Mouse (Mus musculus): Measurements from ENCODE around the gene Ninl. TPM values are rescaled to one million over a fixed set of nuclear protein-coding genes. Genes with fewer than 3 reads are reported as not detected.
"Not testable (repeated sequence)": the region's sequence is repeated elsewhere in the genome, so short reads cannot be mapped to it uniquely, and the experiment has no call there.

Gene Ninl
- polyA plus RNA-seq, 1 experiment from 2014 or later, result 14.5 TPM

DNA sequence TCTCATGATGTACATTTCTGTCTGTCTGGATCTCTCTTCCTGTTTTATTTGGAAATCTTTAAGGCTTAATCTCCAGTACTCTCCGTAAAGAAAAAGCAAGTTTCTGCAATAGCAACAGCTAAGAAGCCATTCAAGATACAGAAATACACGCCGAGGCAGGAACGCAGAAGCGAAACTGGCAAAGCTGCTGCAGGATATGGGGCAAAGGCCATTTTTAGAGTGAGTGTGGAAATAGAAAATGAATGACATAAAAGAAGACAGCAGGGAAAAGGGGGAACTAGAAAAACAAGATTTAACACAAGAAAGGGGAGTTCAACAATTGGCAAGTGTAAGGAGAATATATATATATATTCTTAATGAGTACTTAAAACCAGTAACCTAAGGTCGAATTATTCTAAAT is 117.5 kb downstream of the Ninl start:
- ATAC-seq (ENCODE audit: insufficient number of reproducible peaks, insufficient read depth, low FRiP score, low TSS enrichment, low read depth), result no peak
- peaks cover 54% of the 10 kb centered on the region for H3K36me3 ChIP-seq

DNA sequence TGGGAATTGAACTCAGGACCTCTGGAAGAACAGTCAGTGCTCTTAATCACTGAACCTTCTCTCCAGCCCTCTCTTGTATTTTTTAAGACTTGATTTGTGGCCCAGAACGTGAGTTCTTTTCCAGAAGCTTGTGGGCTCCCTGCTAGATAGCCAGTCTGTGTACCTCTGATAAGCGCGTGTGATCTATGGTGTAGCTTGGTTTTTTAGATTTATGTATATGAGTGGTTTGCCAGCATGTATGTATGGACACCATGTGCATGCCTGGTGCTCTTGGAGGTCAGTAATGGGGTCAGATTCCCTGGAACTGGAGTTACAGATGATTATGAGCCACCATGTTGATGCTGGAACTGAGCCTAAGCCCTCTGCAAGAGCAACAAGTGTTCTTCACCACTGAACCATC is 118.6 kb downstream of the Ninl start:
- H3K36me3 ChIP-seq, result peaks cover 53% of the 10 kb centered on the region
- H3K9ac ChIP-seq (replicated peaks), result no peak overlapping the region
- 95% methylated on average over 3 of the region's 3 CpGs for WGBS
- no peak for ATAC-seq (ENCODE audit: insufficient number of reproducible peaks, insufficient read depth, low FRiP score, low TSS enrichment, low read depth)
- no peak overlapping the region for H3K4me2 ChIP-seq
- H3K27ac ChIP-seq, result no peak overlapping the region
- H3K9me3 ChIP-seq, result no peaks in the 10 kb centered on the region
- H3K27me3 ChIP-seq, result no peaks in the 10 kb centered on the region
- H3K4me1 ChIP-seq (replicated peaks), result no peaks in the 10 kb centered on the region
- no peak overlapping the region for H3K4me3 ChIP-seq (replicated peaks)

More for the DNA sequence above, 117.5 kb downstream of the Ninl start:
- Histone ChIP-seq H3K27ac (no peak overlapping the region), H3K4me1 (replicated peaks) (no peaks in the 10 kb centered on the region), H3K27me3 (no peaks in the 10 kb centered on the region), H3K9ac (replicated peaks) (no peak overlapping the region), H3K4me3 (replicated peaks) (no peak overlapping the region), H3K4me2 (no peak overlapping the region), H3K9me3 (no peaks in the 10 kb centered on the region)
- 93% methylated on average over 6 of the region's 6 CpGs for WGBS

DNA sequence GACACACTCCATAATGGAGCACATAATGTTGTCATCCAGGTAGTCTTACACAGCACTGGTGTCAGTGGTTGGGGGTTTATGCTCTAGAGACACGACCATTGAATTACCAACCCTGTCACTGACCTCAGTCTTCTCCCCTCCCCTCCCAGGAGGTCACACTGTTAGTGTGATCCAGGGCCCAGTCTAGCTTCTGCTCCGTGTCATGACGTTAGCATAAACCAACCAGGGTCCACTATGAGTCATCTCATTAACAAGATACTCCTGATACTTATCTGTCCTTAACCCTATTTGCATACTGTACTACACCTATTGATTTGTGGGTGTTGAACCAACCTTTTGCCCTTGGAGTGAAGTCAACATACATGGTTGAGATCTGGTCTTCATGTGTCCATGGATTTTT is 120.5 kb downstream of the Ninl start:
- no peak overlapping the region for H3K4me3 ChIP-seq (replicated peaks)
- no peak overlapping the region for H3K27ac ChIP-seq
- H3K9ac ChIP-seq (replicated peaks), result no peak overlapping the region
- H3K9me3 ChIP-seq, result no peaks in the 10 kb centered on the region
- no peak for ATAC-seq (ENCODE audit: insufficient number of reproducible peaks, insufficient read depth, low FRiP score, low TSS enrichment, low read depth)
- peaks cover 55% of the 10 kb centered on the region for H3K36me3 ChIP-seq
- H3K4me1 ChIP-seq (replicated peaks), result no peaks in the 10 kb centered on the region
- H3K27me3 ChIP-seq, result no peaks in the 10 kb centered on the region
- no peak overlapping the region for H3K4me2 ChIP-seq
- 96% methylated on average over 3 of the region's 3 CpGs for WGBS

DNA sequence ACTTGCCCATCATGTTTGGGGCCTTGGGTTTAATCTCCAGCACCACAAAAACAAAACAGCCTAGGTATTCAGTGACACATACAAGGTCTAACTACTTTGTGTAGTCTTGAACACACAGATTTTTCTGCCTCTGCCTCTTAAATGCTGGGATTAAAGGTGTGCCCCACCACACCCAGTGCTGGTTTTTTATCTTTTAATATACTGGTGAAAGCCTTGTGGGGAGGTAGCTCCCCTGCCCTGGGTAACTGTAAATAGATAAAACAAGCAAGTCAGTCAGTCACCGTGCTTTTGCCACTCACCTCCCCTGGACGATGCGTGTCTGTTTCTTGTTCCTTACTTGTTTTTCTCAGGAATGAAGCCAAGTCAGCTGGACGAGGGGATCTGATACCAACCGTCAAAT is 123.4 kb downstream of the Ninl start:
- Histone ChIP-seq H3K36me3 (peaks cover 50% of the 10 kb centered on the region), H3K4me2 (no peak overlapping the region), H3K27me3 (no peaks in the 10 kb centered on the region), H3K4me1 (replicated peaks) (no peaks in the 10 kb centered on the region), H3K4me3 (replicated peaks) (no peak overlapping the region), H3K9me3 (no peaks in the 10 kb centered on the region), H3K27ac (no peak overlapping the region), H3K9ac (replicated peaks) (no peak overlapping the region)
- ATAC-seq (ENCODE audit: insufficient number of reproducible peaks, insufficient read depth, low FRiP score, low TSS enrichment, low read depth), result no peak
- 94% methylated on average over 5 of the region's 5 CpGs for WGBS

- ATAC-seq (ENCODE audit: insufficient number of reproducible peaks, insufficient read depth, low FRiP score, low TSS enrichment, low read depth), result no peak
- no peaks in the 10 kb centered on the region for H3K27me3 ChIP-seq
- H3K9me3 ChIP-seq, result no peaks in the 10 kb centered on the region
- no peak overlapping the region for H3K9ac ChIP-seq (replicated peaks)
- WGBS, result 86% methylated on average over 4 of the region's 4 CpGs
- no peak overlapping the region for H3K27ac ChIP-seq
- H3K36me3 ChIP-seq, result peaks cover 50% of the 10 kb centered on the region
- H3K4me3 ChIP-seq (replicated peaks), result no peak overlapping the region
- H3K4me1 ChIP-seq (replicated peaks), result peaks cover 2% of the 10 kb centered on the region; the same call in 1 of the 2 replicates
- H3K4me2 ChIP-seq, result no peak overlapping the region
Measured at GRCm38 (mm10) chr2:150914781-150915515, 124.2 kb downstream of the Ninl start.

GRCm38 (mm10) chr2:150910295-150910881 is 128.8 kb downstream of the Ninl start:
- Histone ChIP-seq H3K4me1 (replicated peaks) (peaks cover 2% of the 10 kb centered on the region; the same call in 1 of the 2 replicates), H3K36me3 (peaks cover 19% of the 10 kb centered on the region; the same call in 1 of the 2 replicates), H3K4me3 (replicated peaks) (peak overlapping the region; percentile 59), H3K27me3 (no peaks in the 10 kb centered on the region), H3K9me3 (no peaks in the 10 kb centered on the region), H3K27ac (peak overlapping the region; percentile 93; the same call in 1 of the 2 replicates), H3K9ac (replicated peaks) (peak overlapping the region; percentile 69), H3K4me2 (peak overlapping the region; percentile 66)
- 45% methylated on average over 7 of the region's 10 CpGs for WGBS
- ATAC-seq (ENCODE audit: insufficient number of reproducible peaks, insufficient read depth, low FRiP score, low TSS enrichment, low read depth), result no peak

- peak overlapping the region; percentile 69 for H3K9ac ChIP-seq (replicated peaks)
- H3K4me1 ChIP-seq (replicated peaks), result peaks cover 2% of the 10 kb centered on the region; the same call in 1 of the 2 replicates
- peak overlapping the region; percentile 93 for H3K27ac ChIP-seq
- H3K27me3 ChIP-seq, result no peaks in the 10 kb centered on the region
- H3K4me2 ChIP-seq, result peak overlapping the region; percentile 66
- peak overlapping the region; percentile 59 for H3K4me3 ChIP-seq (replicated peaks)
- ATAC-seq (ENCODE audit: insufficient number of reproducible peaks, insufficient read depth, low FRiP score, low TSS enrichment, low read depth), result peak; percentile 93
- H3K36me3 ChIP-seq, result peaks cover 13% of the 10 kb centered on the region; the same call in 1 of the 2 replicates
- WGBS, result under 1% methylated on average over 35 of the region's 35 CpGs
- no peaks in the 10 kb centered on the region for H3K9me3 ChIP-seq
Measured at GRCm38 (mm10) chr2:150909429-150910039, 129.6 kb downstream of the Ninl start.

- not testable (repeated sequence) for H3K4me1 ChIP-seq (replicated peaks); H3K9me3 ChIP-seq; ATAC-seq (ENCODE audit: insufficient number of reproducible peaks, insufficient read depth, low FRiP score, low TSS enrichment, low read depth); H3K27me3 ChIP-seq; H3K9ac ChIP-seq (replicated peaks); H3K27ac ChIP-seq; H3K36me3 ChIP-seq
- WGBS, result 51% methylated on average over 6 of the region's 6 CpGs
- Histone ChIP-seq H3K4me3 (replicated peaks) (peak overlapping the region; percentile 59), H3K4me2 (peak overlapping the region; percentile 66)
Measured at GRCm38 (mm10) chr2:150908881-150909280, 130.3 kb downstream of the Ninl start.

GRCm38 (mm10) chr2:150904936-150905450 is 134.2 kb downstream of the Ninl start, which contains the start of gene Gins1:
TSS of gene Gins1 (plus strand) at chr2:150905400.
- Histone ChIP-seq H3K9me3 (no peaks in the 10 kb centered on the region), H3K27me3 (no peaks in the 10 kb centered on the region), H3K4me2 (peak within 1 kb of the TSS; percentile 92), H3K9ac (replicated peaks) (peak within 1 kb of the TSS; percentile 87), H3K4me1 (replicated peaks) (peaks cover 18% of the 10 kb centered on the region), H3K27ac (peak within 1 kb of the TSS; percentile 84), H3K36me3 (peaks cover 5% of the 10 kb centered on the region; the same call in 1 of the 2 replicates), H3K4me3 (replicated peaks) (peak within 1 kb of the TSS; percentile 91)
- 42% methylated on average over 9 of the region's 9 CpGs for WGBS
- ATAC-seq (ENCODE audit: insufficient number of reproducible peaks, insufficient read depth, low FRiP score, low TSS enrichment, low read depth), result no peak

GRCm38 (mm10) chr2:150904272-150904935 is 134.8 kb downstream of the Ninl start, which contains the start of gene Abhd12:
TSS of gene Abhd12 (minus strand) at chr2:150904741.
- Histone ChIP-seq H3K4me2 (peak within 1 kb of the TSS; percentile 92), H3K36me3 (peaks cover 5% of the 10 kb centered on the region; the same call in 1 of the 2 replicates), H3K9ac (replicated peaks) (peak within 1 kb of the TSS; percentile 87), H3K27me3 (no peaks in the 10 kb centered on the region), H3K4me1 (replicated peaks) (peaks cover 18% of the 10 kb centered on the region), H3K4me3 (replicated peaks) (peak within 1 kb of the TSS; percentile 91), H3K9me3 (no peaks in the 10 kb centered on the region), H3K27ac (peak within 1 kb of the TSS; percentile 84)
- ATAC-seq (ENCODE audit: insufficient number of reproducible peaks, insufficient read depth, low FRiP score, low TSS enrichment, low read depth), result peak; percentile 96
- 0% methylated on average over 71 of the region's 72 CpGs for WGBS

Measured in limb, embryonic 12.5 days (tissue).